Mouse (Mus musculus) adrenal gland, adult (tissue): ENCODE measurements around the gene Gm20547.
"Not testable (repeated sequence)": the region's sequence is repeated elsewhere in the genome, so short reads cannot be mapped to it uniquely, and the experiment has no call there.

Experiments used
- DNase-seq, 2 experiments: peaks; one replicate each; pipeline ENCODE4 v3.0.0; 2022 to 2023; ENCODE audit warnings: low spot score in 1 of 2; ENCODE audit not compliant: inconsistent age in 2 of 2

The Gm20547 gene

GRCm38 (mm10) chr17:34858670-34859069, 23.2 kb downstream of the Gm20547 start:
- no peak for DNase-seq

- DNase-seq: peak; percentile 54 to 85
Observed at GRCm38 (mm10) chr17:34855825-34856224, 26.0 kb downstream of the Gm20547 start.

- no peak for DNase-seq
Observed at GRCm38 (mm10) chr17:34854761-34855160, 27.1 kb downstream of the Gm20547 start.

- DNase-seq: no peak
Observed at GRCm38 (mm10) chr17:34853511-34853910, 28.3 kb downstream of the Gm20547 start.

- no peak for DNase-seq
Observed at GRCm38 (mm10) chr17:34850517-34851125, 31.2 kb downstream of the Gm20547 start.

- DNase-seq: peak; percentile 99
Observed at GRCm38 (mm10) chr17:34849722-34850516, 31.9 kb downstream of the Gm20547 start, which contains the start of the genes Skiv2l and Nelfe. Gene Skiv2l, minus strand, starts transcription at chr17:34850210. Gene Nelfe, plus strand, starts transcription at chr17:34850391.

GRCm38 (mm10) chr17:34847615-34848014, 34.2 kb downstream of the Gm20547 start:
- DNase-seq: no peak

GRCm38 (mm10) chr17:34847192-34847591, 34.6 kb downstream of the Gm20547 start:
- no peak for DNase-seq

GRCm38 (mm10) chr17:34844884-34845283, 37.0 kb downstream of the Gm20547 start:
- no peak for DNase-seq

GRCm38 (mm10) chr17:34840736-34841307, 41.0 kb downstream of the Gm20547 start:
- DNase-seq: no peak

GRCm38 (mm10) chr17:34838785-34839184, 43.1 kb downstream of the Gm20547 start:
- no peak for DNase-seq

GRCm38 (mm10) chr17:34837464-34838324, 44.1 kb downstream of the Gm20547 start:
- DNase-seq: peak in 1 of 2 experiments; percentile 41

- peak; percentile 97 to 99 for DNase-seq
Observed at GRCm38 (mm10) chr17:34836856-34837221, 45.0 kb downstream of the Gm20547 start, which contains the start of the genes Stk19 and Dxo. Gene Stk19, minus strand, starts transcription at chr17:34836945. Gene Dxo, plus strand, starts transcription at chr17:34837019.

- DNase-seq: no peak
Observed at GRCm38 (mm10) chr17:34836155-34836855, 45.5 kb downstream of the Gm20547 start.

- not testable (repeated sequence) for DNase-seq
Observed at GRCm38 (mm10) chr17:34830776-34831175, 51.1 kb downstream of the Gm20547 start.

GRCm38 (mm10) chr17:34814818-34815370, 66.9 kb downstream of the Gm20547 start:
- peak in 1 of 2 experiments; percentile 61 for DNase-seq

- DNase-seq: peak; percentile 56 to 78
Observed at GRCm38 (mm10) chr17:34813747-34814146, 68.1 kb downstream of the Gm20547 start.

GRCm38 (mm10) chr17:34811275-34811674, 70.6 kb downstream of the Gm20547 start:
- DNase-seq: no peak

- DNase-seq: peak; percentile 71 to 85
Observed at GRCm38 (mm10) chr17:34810811-34811210, 71.0 kb downstream of the Gm20547 start.

GRCm38 (mm10) chr17:34810411-34810810, 71.4 kb downstream of the Gm20547 start:
- DNase-seq: peak; percentile 84 to 90
